Mouse (Mus musculus): ENCODE data around the gene Pde4d.

The Pde4d gene

GRCm38 (mm10) chr13:109610772-109611171, 1161.0 kb downstream of the Pde4d start:
- in situ Hi-C loops (cut with MboI, MseI) = no loop called here

- in situ Hi-C loops (cut with MboI, MseI) = loop anchor here (5.0 kb wide), 1 partner anchor 122 kb away; no protein-coding TSS in a partner anchor
Measured at GRCm38 (mm10) chr13:109615213-109615784, 1165.6 kb downstream of the Pde4d start.

- in situ Hi-C loops (cut with MboI, MseI) = loop anchor here (5.0 kb wide), 1 partner anchor 121 kb away; no protein-coding TSS in a partner anchor
Measured at GRCm38 (mm10) chr13:109615785-109616281, 1166.1 kb downstream of the Pde4d start.

- in situ Hi-C loops (cut with MboI, MseI) = loop anchor here (5.0 kb wide), 1 partner anchor 118 kb away; no protein-coding TSS in a partner anchor
Measured at GRCm38 (mm10) chr13:109619158-109619657, 1169.5 kb downstream of the Pde4d start.

GRCm38 (mm10) chr13:109622207-109622606, 1172.5 kb downstream of the Pde4d start:
- in situ Hi-C loops (cut with MboI, MseI) = no loop called here

GRCm38 (mm10) chr13:109623201-109623600, 1173.5 kb downstream of the Pde4d start:
- in situ Hi-C loops (cut with MboI, MseI) = no loop called here

- in situ Hi-C loops (cut with MboI, MseI) = no loop called here
Measured at GRCm38 (mm10) chr13:109624772-109625349, 1175.1 kb downstream of the Pde4d start.

- in situ Hi-C loops (cut with MboI, MseI) = no loop called here
Measured at GRCm38 (mm10) chr13:109625466-109626129, 1175.8 kb downstream of the Pde4d start.

GRCm38 (mm10) chr13:109627265-109627664, 1177.5 kb downstream of the Pde4d start:
- in situ Hi-C loops (cut with MboI, MseI) = no loop called here

- in situ Hi-C loops (cut with MboI, MseI) = no loop called here
Measured at GRCm38 (mm10) chr13:109628606-109629005, 1178.9 kb downstream of the Pde4d start.

- in situ Hi-C loops (cut with MboI, MseI) = no loop called here
Measured at GRCm38 (mm10) chr13:109629216-109629615, 1179.5 kb downstream of the Pde4d start.

GRCm38 (mm10) chr13:109631399-109632026, 1181.8 kb downstream of the Pde4d start:
- in situ Hi-C loops (cut with MboI, MseI) = no loop called here

- in situ Hi-C loops (cut with MboI, MseI) = no loop called here
Measured at GRCm38 (mm10) chr13:109632387-109633036, 1182.8 kb downstream of the Pde4d start.

- in situ Hi-C loops (cut with MboI, MseI) = no loop called here
Measured at GRCm38 (mm10) chr13:109633037-109633418, 1183.3 kb downstream of the Pde4d start.

- in situ Hi-C loops (cut with MboI, MseI) = no loop called here
Measured at GRCm38 (mm10) chr13:109635901-109636520, 1186.3 kb downstream of the Pde4d start.

GRCm38 (mm10) chr13:109638273-109638672, 1188.5 kb downstream of the Pde4d start:
- in situ Hi-C loops (cut with MboI, MseI) = no loop called here

- in situ Hi-C loops (cut with MboI, MseI) = no loop called here
Measured at GRCm38 (mm10) chr13:109639286-109639685, 1189.5 kb downstream of the Pde4d start.

GRCm38 (mm10) chr13:109641562-109641961, 1191.8 kb downstream of the Pde4d start:
- in situ Hi-C loops (cut with MboI, MseI) = no loop called here

GRCm38 (mm10) chr13:109643419-109643818, 1193.7 kb downstream of the Pde4d start:
- in situ Hi-C loops (cut with MboI, MseI) = no loop called here

- in situ Hi-C loops (cut with MboI, MseI) = no loop called here
Measured at GRCm38 (mm10) chr13:109644086-109644485, 1194.3 kb downstream of the Pde4d start.

GRCm38 (mm10) chr13:109645284-109645909, 1195.6 kb downstream of the Pde4d start:
- in situ Hi-C loops (cut with MboI, MseI) = no loop called here
